Mouse (Mus musculus): ENCODE measurements around the gene Smpdl3b.
"Not testable (repeated sequence)": the region's sequence is repeated elsewhere in the genome, so short reads cannot be mapped to it uniquely, and the experiment has no call there.

Gene Smpdl3b

DNA sequence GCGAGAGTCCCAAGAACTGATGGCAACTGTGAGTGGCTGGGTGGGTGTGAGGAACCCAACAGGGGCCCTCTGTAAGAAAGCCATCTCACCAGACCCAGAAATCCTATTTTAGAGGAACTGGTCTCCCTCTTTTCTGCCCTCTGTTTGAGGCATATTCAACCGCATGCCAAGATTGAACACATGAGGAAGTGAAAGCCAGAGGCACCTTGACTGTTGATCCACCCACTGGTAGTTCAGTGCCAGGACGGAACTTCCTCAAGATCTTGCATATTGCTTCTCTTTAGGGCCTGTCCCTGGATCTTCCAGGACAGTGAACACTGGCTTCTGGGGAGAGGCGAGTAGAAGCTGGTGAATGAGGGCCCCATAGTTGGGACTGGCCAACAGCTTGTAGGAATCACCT, 23.2 kb upstream of the Smpdl3b start:
- no peak for DNase-seq (ENCODE audit: low spot score)

DNA sequence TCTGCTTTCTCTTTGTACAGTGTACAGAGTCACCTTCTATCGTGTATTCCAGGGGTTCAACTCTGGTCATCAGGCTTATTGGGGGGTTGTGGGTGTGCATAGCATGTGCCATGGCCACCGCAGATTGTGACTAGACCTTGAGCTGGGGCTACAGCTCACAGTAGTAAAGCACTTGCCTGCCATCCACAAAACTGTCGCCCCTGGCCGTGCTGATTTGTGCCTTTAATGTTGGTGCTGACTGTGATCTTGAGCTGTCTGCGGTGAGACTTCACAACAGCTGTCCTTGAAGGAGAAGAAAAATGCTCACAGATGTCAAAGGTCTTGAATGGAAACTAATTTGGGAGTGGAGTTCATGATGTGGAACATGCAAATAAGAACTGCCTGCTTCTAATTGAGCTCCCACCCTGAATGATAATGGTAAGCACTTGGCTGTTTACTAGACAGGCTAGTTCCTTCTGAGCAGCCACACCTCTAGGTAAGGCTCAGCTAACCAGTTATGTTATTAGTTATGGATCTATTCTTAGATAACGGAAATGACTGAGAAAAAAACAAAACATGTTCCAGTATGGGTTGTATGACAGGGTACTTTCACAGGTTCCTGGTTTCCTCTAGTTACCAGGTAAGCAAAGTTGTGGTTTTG, 21.6 kb upstream of the Smpdl3b start:
- no peak for DNase-seq (ENCODE audit: low spot score)

GRCm38 (mm10) chr4:132776764-132777163, 19.7 kb upstream of the Smpdl3b start:
- DNase-seq (ENCODE audit: low spot score): peak; percentile 32

DNA sequence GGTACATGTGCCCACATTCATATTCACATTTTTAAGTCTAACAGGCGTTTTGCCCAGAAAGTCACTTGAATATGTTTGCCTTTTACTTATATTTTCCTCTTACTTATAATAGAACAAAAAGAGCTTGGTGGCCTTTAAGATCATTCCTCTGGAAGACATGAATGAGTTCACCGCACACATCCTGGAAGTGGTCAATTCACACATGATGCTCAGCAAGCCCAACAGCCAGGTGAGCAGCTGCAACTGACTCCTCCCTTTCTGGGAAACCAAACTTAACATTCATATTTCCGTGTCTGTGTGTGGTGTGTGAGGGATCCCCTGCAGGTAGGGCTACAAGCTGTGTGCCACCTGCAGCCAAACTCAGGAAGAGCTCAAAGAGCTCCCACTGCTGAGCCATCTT, 17.9 kb upstream of the Smpdl3b start:
- no peak for DNase-seq (ENCODE audit: low spot score)

DNA sequence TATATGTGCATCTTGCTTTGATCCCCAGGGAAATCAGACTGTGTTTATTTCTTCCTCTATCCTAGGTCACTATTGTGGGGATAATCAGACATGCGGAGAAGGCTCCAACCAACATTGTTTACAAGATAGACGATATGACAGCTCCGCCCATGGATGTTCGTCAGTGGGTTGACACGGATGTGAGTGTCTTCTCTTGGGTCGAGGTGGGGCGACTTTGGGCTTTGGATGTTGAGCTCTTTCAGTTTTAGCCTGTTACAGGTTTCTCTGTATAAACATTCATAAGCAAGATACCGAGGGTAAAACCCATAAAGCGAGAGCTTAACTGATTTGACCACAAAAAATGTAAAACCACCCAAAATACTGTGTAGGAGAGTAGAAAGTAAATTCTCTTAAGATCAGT, 14.7 kb upstream of the Smpdl3b start:
- no peak for DNase-seq (ENCODE audit: low spot score)

DNA sequence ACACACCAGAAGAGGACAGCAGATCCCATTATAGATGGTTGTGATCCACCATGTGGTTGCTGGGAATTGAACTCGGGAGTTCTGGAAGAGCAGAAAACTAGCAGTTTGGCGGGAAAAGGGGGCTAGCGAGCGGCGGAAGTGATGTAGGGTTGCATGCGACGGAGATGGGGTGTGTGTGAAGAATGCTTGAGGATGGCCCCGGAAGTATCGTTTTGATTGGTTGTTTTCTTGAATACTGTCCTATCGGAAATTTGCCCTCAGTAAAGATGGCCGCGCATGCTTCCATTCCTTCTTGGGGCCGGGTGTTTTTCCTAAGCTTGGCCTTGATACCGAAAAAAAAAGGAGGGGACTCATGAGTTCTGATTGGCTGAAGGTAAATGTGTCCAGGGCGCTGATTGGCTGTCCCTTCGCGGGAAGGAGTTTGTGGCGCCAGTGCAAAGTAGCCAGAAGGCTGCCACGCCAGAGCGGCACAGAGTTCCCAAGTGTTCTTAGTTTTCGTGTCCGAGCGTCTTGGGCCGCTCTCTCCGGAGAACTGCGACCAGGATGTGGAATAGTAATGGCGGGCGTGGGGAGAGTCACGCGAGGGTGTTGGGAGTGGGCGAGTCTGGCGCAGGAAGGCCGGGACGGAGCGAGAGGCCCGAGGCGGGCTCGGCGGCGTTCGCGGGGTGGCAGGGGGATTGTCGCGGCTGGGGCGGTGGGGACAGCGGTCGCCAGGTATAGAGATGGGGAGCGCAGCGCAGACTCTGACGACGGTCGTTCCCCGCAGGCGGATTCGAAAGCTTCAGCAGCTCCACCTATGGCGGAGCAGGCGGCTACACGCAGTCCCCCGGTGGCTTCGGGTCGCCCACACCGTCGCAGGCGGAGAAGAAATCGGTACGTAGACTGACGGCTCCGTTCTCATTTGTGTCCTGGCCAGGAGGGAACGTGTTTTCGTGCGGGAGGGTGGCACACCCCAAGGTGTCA, 11.1 kb upstream of the Smpdl3b start, which contains the start of gene Rpa2:
Rpa2 (plus strand) TSS at position 419 of the 963 bp plus-strand sequence.
- peak; percentile 100 for DNase-seq (ENCODE audit: low spot score)

DNA sequence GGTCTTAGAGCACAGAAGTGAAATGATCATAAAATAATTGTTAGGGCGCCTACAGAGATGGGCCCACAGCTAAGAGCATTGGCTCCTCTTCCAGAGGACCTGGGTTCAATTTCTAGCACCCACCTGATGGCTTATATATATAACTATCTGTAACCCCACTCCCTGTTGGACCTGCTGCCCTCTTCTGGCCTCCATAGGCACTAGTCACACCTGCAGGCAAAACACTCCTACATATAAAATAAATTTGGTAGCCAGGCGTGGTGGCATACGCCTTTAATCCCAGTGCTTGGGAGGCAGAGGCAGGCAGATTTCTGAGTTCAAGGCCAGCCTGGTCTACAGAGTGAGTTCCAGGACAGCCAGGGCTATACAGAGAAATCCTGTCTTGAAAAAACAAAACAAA, 6.1 kb upstream of the Smpdl3b start:
- DNase-seq (ENCODE audit: low spot score): not testable (repeated sequence)

GRCm38 (mm10) chr4:132762602-132763001, 5.5 kb upstream of the Smpdl3b start:
- no peak for DNase-seq (ENCODE audit: low spot score)

GRCm38 (mm10) chr4:132760296-132760695, 3.2 kb upstream of the Smpdl3b start:
- no peak for DNase-seq (ENCODE audit: low spot score)

DNA sequence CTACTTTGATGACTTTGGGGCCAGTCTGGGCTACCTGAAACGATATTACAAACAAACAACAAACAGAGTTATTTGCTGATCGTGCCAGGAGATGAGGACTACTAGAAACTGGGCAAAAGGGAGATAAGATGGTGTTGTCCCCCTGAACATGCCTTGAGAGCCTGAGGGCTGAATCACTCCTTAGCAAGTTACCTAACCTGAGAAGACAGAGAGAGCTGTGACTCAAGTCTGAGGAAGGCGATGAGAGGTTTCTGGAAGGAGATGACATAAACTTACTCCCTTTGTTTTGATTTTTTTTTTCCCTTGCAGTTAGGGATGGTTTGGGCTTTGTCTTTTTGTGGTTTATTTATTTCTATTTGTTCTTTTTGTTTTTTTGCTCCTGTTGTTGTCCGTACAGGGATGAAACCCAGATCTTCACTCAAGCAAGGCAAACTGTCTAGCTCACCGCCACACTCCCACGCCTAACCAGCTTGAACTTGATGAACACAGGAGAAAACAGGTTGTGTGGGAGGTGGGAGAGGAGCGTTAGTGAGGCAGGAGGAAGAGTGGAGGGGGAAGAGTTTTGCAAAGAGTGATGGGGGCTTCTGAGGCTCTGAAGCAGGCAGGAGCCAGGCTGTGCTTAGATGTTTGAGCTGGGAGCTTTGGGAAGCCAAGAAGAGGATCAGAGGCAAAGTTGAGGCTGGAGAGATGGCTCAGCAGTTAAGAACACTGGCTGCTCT, 740 bp upstream of the Smpdl3b start:
- DNase-seq (ENCODE audit: low spot score): no peak

DNA sequence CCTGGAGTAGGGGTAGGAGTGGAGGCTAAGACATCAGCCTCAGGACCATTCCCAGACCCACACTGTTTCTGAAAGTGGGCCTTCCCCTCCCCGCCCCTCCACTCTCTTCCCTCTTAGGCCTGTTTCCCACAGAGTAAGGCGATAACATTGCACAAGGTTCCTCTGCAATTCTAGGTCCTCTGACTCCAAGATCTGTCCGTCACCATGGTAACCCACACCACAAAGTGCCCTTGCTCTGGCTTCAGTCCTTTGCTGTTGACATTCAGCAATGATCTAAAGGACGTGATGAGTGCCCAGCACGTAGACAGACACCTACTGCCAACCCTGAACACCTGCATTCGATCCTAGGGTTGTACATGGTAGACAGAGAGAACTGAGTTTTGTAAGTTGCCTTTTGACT, 4.1 kb downstream of the Smpdl3b start:
- DNase-seq (ENCODE audit: low spot score): no peak

- DNase-seq (ENCODE audit: low spot score): no peak
These were observed 7.6 kb downstream of the Smpdl3b start for GRCm38 (mm10) chr4:132749258-132749982.

DNA sequence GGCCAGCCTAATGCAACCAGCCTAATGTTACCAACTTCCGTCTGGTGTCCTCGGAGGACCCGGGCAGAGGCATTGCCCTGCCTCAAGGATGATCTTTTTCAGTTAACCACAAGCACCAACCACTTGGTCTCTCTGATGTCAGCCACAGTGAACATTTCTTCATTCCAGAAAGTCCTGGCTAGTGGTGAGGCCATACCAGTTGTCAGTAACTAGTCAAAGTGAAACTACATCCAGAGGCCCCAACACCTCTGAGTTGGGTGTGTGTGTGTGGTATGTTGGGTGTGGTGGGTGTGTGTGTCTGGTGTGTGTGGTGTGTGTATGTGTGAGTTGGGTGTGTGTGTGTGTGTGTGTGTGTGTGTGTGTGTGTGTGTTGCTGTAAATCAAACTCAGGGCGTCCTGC, 8.3 kb downstream of the Smpdl3b start:
- DNase-seq (ENCODE audit: low spot score): no peak

- peak; percentile 87 for DNase-seq (ENCODE audit: low spot score)
These were observed 9.3 kb downstream of the Smpdl3b start for GRCm38 (mm10) chr4:132747664-132748259.

DNA sequence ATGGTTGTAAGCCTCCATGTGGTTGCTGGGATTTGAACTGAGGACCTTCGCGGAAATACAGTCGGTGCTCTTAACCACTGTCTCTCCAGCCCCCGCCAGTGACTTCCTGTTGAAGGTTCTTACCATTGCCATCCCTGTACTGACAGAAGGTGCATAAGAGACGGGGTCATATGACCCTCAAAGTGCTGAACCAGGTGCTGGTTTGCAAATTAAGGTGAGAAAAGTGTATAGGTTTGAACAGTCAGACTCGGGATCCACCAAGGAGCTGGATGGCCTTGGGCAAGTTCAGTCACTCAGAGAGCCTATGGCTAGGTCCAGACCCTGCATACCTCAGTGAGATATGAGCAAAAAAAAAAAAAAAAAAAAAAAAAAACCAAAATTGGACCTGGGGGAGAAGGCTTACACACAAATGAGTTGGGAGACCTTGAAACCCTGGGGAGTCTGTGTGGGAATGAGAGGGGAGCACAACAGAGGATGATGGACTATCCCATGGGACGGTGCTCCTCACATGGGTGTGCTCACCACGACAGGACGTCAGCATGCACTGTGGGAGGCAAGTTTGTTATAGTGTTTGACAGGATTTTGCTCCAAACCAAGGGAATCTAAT, 10.0 kb downstream of the Smpdl3b start:
- DNase-seq (ENCODE audit: low spot score): no peak

- no peak for DNase-seq (ENCODE audit: low spot score)
These were observed 12.8 kb downstream of the Smpdl3b start for GRCm38 (mm10) chr4:132743992-132744911.

DNA sequence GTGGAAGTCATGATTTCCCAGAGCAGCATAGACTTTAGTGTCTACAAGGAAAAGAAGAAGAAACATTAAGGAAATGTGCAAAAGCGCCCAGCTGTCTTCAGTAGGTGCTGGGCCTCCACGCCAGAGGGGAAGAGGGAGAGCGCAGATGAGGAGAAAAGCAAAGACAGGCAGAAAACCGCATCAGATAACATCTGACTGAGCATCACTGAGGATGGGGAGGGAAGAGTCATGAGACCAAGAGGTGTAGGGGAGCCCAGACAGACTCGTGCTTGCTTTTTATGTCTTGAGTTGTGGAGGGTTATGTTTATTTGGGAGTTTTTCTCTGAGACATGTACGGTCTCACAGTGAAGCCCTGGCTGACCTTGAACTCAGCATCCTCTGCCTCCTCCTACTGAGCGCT, 15.6 kb downstream of the Smpdl3b start:
- no peak for DNase-seq (ENCODE audit: low spot score)

GRCm38 (mm10) chr4:132737154-132737553, 19.9 kb downstream of the Smpdl3b start:
- DNase-seq (ENCODE audit: low spot score): not testable (repeated sequence)

DNA sequence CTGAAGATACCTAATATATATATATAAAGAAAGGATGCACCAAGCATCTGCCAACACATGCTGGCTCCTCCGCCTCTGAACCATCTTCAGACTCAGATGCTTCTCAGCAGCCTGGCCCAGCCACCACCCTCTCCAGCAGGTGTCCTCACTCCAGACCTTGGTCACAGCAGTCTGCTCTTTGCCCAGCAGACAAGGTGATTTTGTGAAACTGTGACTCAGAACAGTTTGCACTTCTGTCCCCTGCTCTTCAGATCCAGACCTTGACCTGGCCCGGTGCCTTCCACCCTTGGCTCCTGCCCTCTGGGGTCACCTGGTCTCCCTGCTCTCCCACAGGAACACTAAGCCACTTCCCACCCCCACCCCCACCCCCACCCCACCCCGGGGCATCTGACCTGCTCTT, 21.2 kb downstream of the Smpdl3b start:
- peak; percentile 86 for DNase-seq (ENCODE audit: low spot score)

DNA sequence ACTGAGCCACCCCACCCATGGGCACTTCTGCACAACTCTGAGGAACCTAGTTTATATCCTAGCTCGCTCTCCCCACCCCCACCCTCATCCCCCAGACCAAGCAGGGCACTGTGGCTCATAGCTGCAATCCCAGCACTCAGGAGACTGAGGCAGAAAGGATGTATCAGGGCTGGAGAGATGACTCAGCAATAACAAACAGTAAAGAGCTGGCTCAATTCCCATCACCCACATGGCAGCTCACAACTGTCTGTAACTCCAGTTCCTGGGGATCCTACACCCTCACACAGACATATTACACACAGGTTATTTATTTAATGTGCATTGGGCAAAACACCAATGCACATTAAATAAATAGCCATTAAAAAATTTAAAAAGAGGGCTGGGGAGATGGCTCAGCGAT, 21.7 kb downstream of the Smpdl3b start:
- DNase-seq (ENCODE audit: low spot score): no peak
